Mouse (Mus musculus): Measurements from ENCODE around the gene 1700023F06Rik.
A peak's percentile ranks its signal among the peaks of the same experiment; 100 is the strongest.

- no peak for TF ChIP-seq CTCF (IDR thresholded peaks at IDR 0.05)
- TF ChIP-seq EP300 (IDR thresholded peaks at IDR 0.05), result peak; percentile 72; the same call in 1 of the 2 replicates
These were observed 49.7 kb upstream of the 1700023F06Rik start for GRCm38 (mm10) chr11:103257938-103258481.

Data from lung, postnatal 0 days (tissue).